ENCODE assay signal across 11 mouse cellular contexts in the genomic region with DNA sequence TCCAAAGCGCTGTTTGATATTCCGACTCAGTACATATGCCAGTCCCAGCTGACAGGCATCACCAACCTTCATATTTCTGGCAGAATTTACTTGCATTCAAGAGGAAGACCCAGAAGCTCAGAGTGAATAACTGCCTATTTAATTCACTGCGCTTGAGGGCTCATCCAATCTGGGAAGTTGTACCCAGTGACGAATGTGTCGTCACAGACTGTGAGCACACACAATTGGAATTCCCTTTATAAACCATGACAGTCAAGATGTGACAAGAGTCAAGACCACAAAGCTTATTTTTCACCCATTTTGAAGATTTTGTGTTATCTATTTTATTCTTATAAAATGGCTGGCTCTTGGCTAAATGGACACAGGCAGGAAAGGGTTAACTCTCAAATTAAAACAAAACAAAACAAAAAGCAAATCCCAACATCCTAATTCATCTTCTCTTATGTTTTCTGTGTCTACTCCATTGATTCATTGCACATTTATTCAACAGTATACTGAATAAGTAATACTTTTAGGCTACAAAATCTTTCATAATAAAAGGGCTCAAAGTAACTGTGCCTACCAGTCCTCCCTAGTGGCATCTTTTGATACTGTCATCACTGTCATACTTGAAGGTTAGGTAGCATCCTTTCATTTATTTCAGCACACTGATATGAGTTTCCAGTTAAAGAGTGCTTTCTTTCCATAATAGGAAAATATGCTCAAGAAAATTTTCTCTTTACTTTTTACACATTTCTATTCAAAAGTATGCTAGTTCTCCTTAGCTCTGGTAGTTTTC. TPM values are rescaled to one million over a fixed set of nuclear protein-coding genes. Genes with fewer than 3 reads are reported as not detected.
DNase-seq lines count a peak whose midpoint lies in the region; ATAC-seq and TF ChIP-seq lines count a peak whose summit lies in the region.
"Had no signal": no experiment of that assay in that cellular context is flagged by ENCODE, and none has a peak within 500 bp of the region (broad histone marks: within the 10 kb centered on the region; RNA-seq: fewer than 3 reads in every experiment).

No protein-coding gene starts in this region.

- H3ac ChIP-seq in myocyte (ENCODE audit: control insufficient read depth, insufficient read length) = no peak overlapping the region

- H3K4me1 ChIP-seq in embryonic facial prominence, embryonic 12.5 days = peaks cover 25% of the 10 kb centered on the region
- peaks cover 13% of the 10 kb centered on the region for H3K4me1 ChIP-seq in hindbrain, embryonic 16.5 days (ENCODE audit: control insufficient read depth, insufficient read depth, low read depth, low read length)

- peak overlapping the region; percentile 5; the same call in 1 of the 2 replicates for H3K4me3 ChIP-seq in layer of hippocampus, adult 2 months
- H3K4me3 ChIP-seq in embryonic facial prominence, embryonic 12.5 days = peak overlapping the region; percentile 15
- H3K4me3 ChIP-seq in hindbrain, embryonic 16.5 days (ENCODE audit: low read length) = peak overlapping the region; percentile 11; the same call in 1 of the 2 replicates
- H3K4me3 ChIP-seq in myocyte = peak overlapping the region; percentile 74

- no peak for TF ChIP-seq POLR2A in myocyte (IDR thresholded peaks at IDR 0.05; ENCODE audit: insufficient read length, low read depth)

- no peak overlapping the region for H3K9ac ChIP-seq in embryonic facial prominence, embryonic 12.5 days
- no peak overlapping the region for H3K9ac ChIP-seq in hindbrain, embryonic 16.5 days (ENCODE audit: low read depth, low read length)
- H3K9ac ChIP-seq: liver, embryonic 14.5 days had no signal

- TF ChIP-seq CTCF in layer of hippocampus, adult 2 months (conservative IDR thresholded peaks at IDR 0.05) = peak; percentile 58

- peaks cover 41% of the 10 kb centered on the region for H3K79me2 ChIP-seq in myocyte (ENCODE audit: control insufficient read depth, insufficient read depth)

- no peak for DNase-seq in layer of hippocampus, adult 2 months (ENCODE audit: low spot score in 2 of 2)
- DNase-seq in layer of hippocampus, adult 9-11 months = no peak
- no peak for DNase-seq in layer of hippocampus, adult 8-10 months (ENCODE audit: low spot score in 2 of 2)
- no peak for DNase-seq in testis, postnatal 10 days (ENCODE audit: low spot score)
- no peak for DNase-seq in adrenal gland, adult (ENCODE audit: inconsistent age in 2 of 2, low spot score in 1 of 2)

- 84% methylated on average over 5 of the region's 5 CpGs for WGBS in embryonic facial prominence, embryonic 12.5 days
- WGBS in hindbrain, embryonic 16.5 days = 52% methylated on average over 5 of the region's 5 CpGs

- no peaks in the 10 kb centered on the region for H3K27me3 ChIP-seq in embryonic facial prominence, embryonic 12.5 days
- H3K27me3 ChIP-seq in hindbrain, embryonic 16.5 days (replicated peaks; ENCODE audit: control insufficient read depth, insufficient read depth, low read length) = no peaks in the 10 kb centered on the region
- no peaks in the 10 kb centered on the region for H3K27me3 ChIP-seq in myocyte (ENCODE audit: control insufficient read depth, insufficient read depth, insufficient read length)

- H3K4me2 ChIP-seq in embryonic facial prominence, embryonic 12.5 days (replicated peaks) = peak overlapping the region; percentile 48
- H3K4me2 ChIP-seq in hindbrain, embryonic 16.5 days (ENCODE audit: low read length) = peak overlapping the region; percentile 45
- H3K4me2 ChIP-seq in myocyte (ENCODE audit: low read depth) = peak overlapping the region; percentile 56

- peak overlapping the region; percentile 48; the same call in 1 of the 2 replicates for H3K27ac ChIP-seq in layer of hippocampus, adult 2 months
- no peak overlapping the region for H3K27ac ChIP-seq in embryonic facial prominence, embryonic 12.5 days
- H3K27ac ChIP-seq in hindbrain, embryonic 16.5 days (ENCODE audit: low read depth, low read length) = no peak overlapping the region
- H3K27ac ChIP-seq: liver, embryonic 14.5 days had no signal

- ATAC-seq in embryonic facial prominence, embryonic 12.5 days (ENCODE audit: insufficient number of reproducible peaks, insufficient read depth, low FRiP score, low TSS enrichment) = no peak
- no peak for ATAC-seq in hindbrain, embryonic 16.5 days

- H3K36me3 ChIP-seq in embryonic facial prominence, embryonic 12.5 days = peaks cover 24% of the 10 kb centered on the region
- no peaks in the 10 kb centered on the region for H3K36me3 ChIP-seq in hindbrain, embryonic 16.5 days (ENCODE audit: control insufficient read depth, insufficient read depth, low read length)
- peaks cover 6% of the 10 kb centered on the region for H3K36me3 ChIP-seq in myocyte (ENCODE audit: control insufficient read depth, insufficient read depth)

- H3K9me3 ChIP-seq in embryonic facial prominence, embryonic 12.5 days = no peaks in the 10 kb centered on the region
- H3K9me3 ChIP-seq in hindbrain, embryonic 16.5 days (ENCODE audit: control insufficient read depth, low read length) = no peaks in the 10 kb centered on the region

TF ChIP-seq in myocyte, 11 proteins besides CTCF, POLR2A, EP300 and RAD21:
- TF ChIP-seq TCF3 (IDR thresholded peaks at IDR 0.05; ENCODE audit: insufficient read length, low read depth) = no peak
- TF ChIP-seq MAX (IDR thresholded peaks at IDR 0.05; ENCODE audit: low read depth) = no peak
- no peak for TF ChIP-seq CEBPB (IDR thresholded peaks at IDR 0.05; ENCODE audit: insufficient read depth, poor library complexity, severe bottlenecking)
- TF ChIP-seq E2F4 (IDR thresholded peaks at IDR 0.05; ENCODE audit: insufficient read depth) = no peak
- no peak for TF ChIP-seq MYOG (IDR thresholded peaks at IDR 0.05; ENCODE audit: control insufficient read depth in 1 of 3, insufficient read depth in 1 of 3, insufficient read length in 2 of 3, low read depth in 2 of 3)
- TF ChIP-seq POLR2AphosphoS2 (IDR thresholded peaks at IDR 0.05; ENCODE audit: insufficient read length, low read depth) = no peak
- no peak for TF ChIP-seq MYOD1 (IDR thresholded peaks at IDR 0.05; ENCODE audit: control insufficient read depth in 1 of 3, insufficient read length in 2 of 3, low read depth in 2 of 3)
- TF ChIP-seq SRF (IDR thresholded peaks at IDR 0.05; ENCODE audit: control insufficient read depth, insufficient read length, low read depth) = no peak
- no peak for TF ChIP-seq REST (IDR thresholded peaks at IDR 0.05; ENCODE audit: insufficient read depth, insufficient read length)
- no peak for TF ChIP-seq TCF12 (IDR thresholded peaks at IDR 0.05; ENCODE audit: insufficient read depth, poor library complexity, severe bottlenecking)
- no peak for TF ChIP-seq USF1 (IDR thresholded peaks at IDR 0.05; ENCODE audit: low read depth)

RNA-seq across cellular contexts. Expression of gene Rhobtb3, which starts 2.0 kb away (rescaled TPM):
- 10 to 100 TPM; 15.9 to 16.7 TPM for total RNA-seq in layer of hippocampus, adult 2 months (2021)
- 66.1 and 71.3 TPM in 2 replicates for polyA plus RNA-seq in embryonic facial prominence, embryonic 12.5 days (2016; fragmentation: Nextera tagmentation; extraction: Ambion mirVana)
- polyA plus RNA-seq in hindbrain, embryonic 16.5 days (2015; fragmentation: Nextera tagmentation; extraction: Ambion mirVana) = 14.9 and 18.8 TPM in 2 replicates
- polyA plus RNA-seq in myocyte (2012; fragmentation: generic; extraction: Trizol) = 5.7 TPM
- 10 to 100 TPM; 16.1 to 18.6 (median 17.1) TPM for total RNA-seq in layer of hippocampus, adult 8-10 months (2022)
- total RNA-seq: MEL had no signal

RNA-seq across cellular contexts. Expression of gene Spata9, which starts 25.2 kb away (rescaled TPM):
- under 1 TPM in 1 of 2 experiments, not detected in 1; 0.46 TPM for total RNA-seq in layer of hippocampus, adult 2 months (2021)
- polyA plus RNA-seq in embryonic facial prominence, embryonic 12.5 days (2016; fragmentation: Nextera tagmentation; extraction: Ambion mirVana) = 0.67 and 1.2 TPM in 2 replicates
- 2.2 and 2.3 TPM in 2 replicates for polyA plus RNA-seq in hindbrain, embryonic 16.5 days (2015; fragmentation: Nextera tagmentation; extraction: Ambion mirVana)
- 0.12 TPM for polyA plus RNA-seq in myocyte (2012; fragmentation: generic; extraction: Trizol)
- total RNA-seq in layer of hippocampus, adult 8-10 months (2022) = not detected
- total RNA-seq: hematopoietic stem cell, adult 5-6 weeks; MEL had no signal

Comparison
In these comparisons a context has a peak if more than half of its experiments do, and no peak if none do; other contexts are left out.
1. H3K4me3 ChIP-seq: peak in every context shown above with its lines; median percentile 74 in myocyte; 15 in embryonic facial prominence, embryonic 12.5 days; 11 in hindbrain, embryonic 16.5 days; 5 in layer of hippocampus, adult 2 months.